Mouse (Mus musculus): ENCODE measurements at regions not wholly inside any gene's neighbourhood (a gene's known extent, or its start where the extent isn't known, plus 50 kb on each side); places are given as distances from the start of the nearest gene placed in this dataset.
"Not testable (repeated sequence)": the region's sequence is repeated elsewhere in the genome, so short reads cannot be mapped to it uniquely, and the experiment has no call there.

GRCm38 (mm10) chr3:6118721-6119120 is 368.1 kb downstream of the Gm8797 start:
- DNase-seq (ENCODE audit: low spot score in 2 of 2): no peak

GRCm38 (mm10) chr3:6135754-6136153 is 385.1 kb downstream of the Gm8797 start:
- not testable (repeated sequence) for DNase-seq (ENCODE audit: low spot score in 2 of 2)

DNA sequence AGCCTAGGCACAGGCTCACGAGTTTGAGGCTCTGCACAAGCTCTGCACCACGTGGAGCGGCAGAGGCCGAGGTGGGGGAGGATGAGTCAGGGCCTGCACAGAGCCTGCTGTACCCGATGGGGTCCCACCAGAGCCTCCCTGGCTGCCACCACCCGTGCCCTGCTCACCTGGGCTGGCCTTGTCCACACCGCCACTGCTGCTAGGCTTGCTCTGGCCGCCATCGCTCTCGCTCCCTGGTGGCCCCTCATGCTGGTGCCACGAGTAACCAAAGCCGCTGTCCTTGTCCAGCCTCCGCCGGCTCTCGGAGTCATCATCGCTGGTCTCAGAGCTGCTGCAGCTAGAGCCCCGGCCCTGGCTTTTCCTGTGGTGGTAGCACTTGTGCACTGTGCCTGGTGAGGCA is 386.8 kb downstream of the Gm8797 start:
- DNase-seq (ENCODE audit: low spot score in 2 of 2): no peak

- DNase-seq (ENCODE audit: low spot score in 2 of 2): no peak
Measured at GRCm38 (mm10) chr3:6173775-6174174, 423.2 kb downstream of the Gm8797 start.

- DNase-seq (ENCODE audit: low spot score in 2 of 2): no peak
Measured at GRCm38 (mm10) chr3:6182533-6182932, 431.9 kb downstream of the Gm8797 start.

DNA sequence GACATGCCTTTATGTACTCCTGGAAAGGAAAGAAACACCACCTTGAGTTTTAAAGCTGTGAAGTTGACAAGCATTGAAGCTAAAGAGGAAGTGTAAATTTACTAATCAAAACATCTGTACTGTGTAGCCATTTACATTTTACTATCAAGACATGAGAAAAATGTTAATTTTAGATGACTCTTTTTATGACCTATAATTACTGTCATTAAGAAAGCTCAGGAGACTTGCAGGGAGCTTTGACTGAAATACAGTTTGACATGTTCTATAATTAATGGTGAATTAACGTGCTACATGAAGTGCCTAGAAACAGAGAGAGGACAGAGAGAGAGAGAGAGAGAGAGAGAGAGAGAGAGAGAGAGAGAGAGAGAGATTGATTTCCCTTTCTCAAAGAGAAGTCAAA is 432.8 kb downstream of the Gm8797 start:
- no peak for DNase-seq (ENCODE audit: low spot score in 2 of 2)

GRCm38 (mm10) chr3:6204656-6205055 is 415.6 kb downstream of the 1700008P02Rik start:
- DNase-seq (ENCODE audit: low spot score in 2 of 2): no peak

DNA sequence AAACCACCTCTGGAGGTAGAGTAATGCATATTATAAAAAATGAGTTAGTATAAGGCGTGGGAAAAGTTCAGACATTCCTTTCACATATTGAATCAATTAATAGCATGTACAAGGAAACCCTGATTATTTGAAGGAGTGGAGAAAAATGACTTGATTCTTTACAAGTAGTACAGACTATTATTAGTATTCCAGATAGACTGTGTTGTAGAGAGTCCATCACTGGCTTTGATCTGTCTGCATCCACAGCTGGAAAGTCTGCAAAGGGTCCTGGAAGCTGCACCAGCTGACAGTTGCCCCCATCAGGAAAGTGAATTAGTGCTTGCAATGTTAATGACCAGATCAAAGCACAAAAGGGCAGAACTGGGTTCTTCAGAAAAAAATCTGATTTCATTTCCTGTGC is 391.6 kb downstream of the 1700008P02Rik start:
- DNase-seq (ENCODE audit: low spot score in 2 of 2): no peak

Data from right cerebral cortex, postnatal 10 days (tissue).